23 mouse cellular contexts compared by ENCODE assay signal in the genomic region with DNA sequence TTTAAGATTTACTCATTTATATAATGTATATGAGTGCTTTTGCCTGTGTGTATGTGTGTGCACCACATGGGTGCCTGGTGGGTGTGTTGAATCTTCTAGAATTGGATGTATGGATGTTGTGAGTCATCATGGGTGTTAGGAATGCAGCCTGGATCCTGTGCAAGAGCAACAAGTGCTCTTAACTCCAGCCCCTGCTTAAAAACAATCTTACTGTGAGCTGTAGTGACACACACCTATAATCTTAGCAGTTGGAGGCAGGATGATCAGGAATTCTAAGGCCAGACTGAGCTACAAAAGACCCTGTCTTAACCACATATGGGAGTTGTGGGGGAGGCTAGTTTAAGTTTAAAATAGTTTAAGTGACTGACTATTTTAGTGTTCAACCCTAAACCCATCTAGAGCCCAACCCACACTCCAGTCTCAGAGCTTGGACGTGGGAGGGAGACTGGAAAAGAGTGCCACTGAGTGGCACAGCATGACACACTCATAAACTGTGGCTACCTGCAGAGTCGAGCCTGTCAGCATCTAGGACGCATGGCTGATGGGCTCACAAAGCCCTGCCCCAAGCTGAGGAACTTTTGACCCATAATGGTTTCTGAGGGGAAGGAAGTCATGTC. TPM values are rescaled to one million over a fixed set of nuclear protein-coding genes. Genes with fewer than 3 reads are reported as not detected.
DNase-seq lines count a peak whose midpoint lies in the region; TF ChIP-seq lines count a peak whose summit lies in the region.
"Had no signal": no experiment of that assay in that cellular context is flagged by ENCODE, and none has a peak within 500 bp of the region (broad histone marks: within the 10 kb centered on the region; RNA-seq: fewer than 3 reads in every experiment).

No protein-coding gene starts in this region.

- no peak overlapping the region for H3K4me3 ChIP-seq in embryonic fibroblast, embryonic 13.5 days (ENCODE audit: insufficient read depth, low read length)
- no peak overlapping the region for H3K4me3 ChIP-seq in thymus, adult 2 months (ENCODE audit: control insufficient read depth, insufficient read depth, low read length)
- H3K4me3 ChIP-seq: heart, adult 2 months; hindbrain, embryonic 12.5 days; limb, embryonic 13.5 days; liver, embryonic 13.5 days; midbrain, embryonic 15.5 days; myocyte; stomach, embryonic 15.5 days had no signal

- intact Hi-C loops in left cerebral cortex, postnatal 4 days (cut with DNase I), result no loop called here
- intact Hi-C loops in left cerebral cortex, postnatal 14 days (cut with DNase I), result no loop called here

- peaks cover 5% of the 10 kb centered on the region for H3K4me1 ChIP-seq in embryonic fibroblast, embryonic 13.5 days (ENCODE audit: control insufficient read depth, insufficient read depth, low read length)
- H3K4me1 ChIP-seq in thymus, adult 2 months (replicated peaks; ENCODE audit: control insufficient read depth, insufficient read depth, low read length), result no peaks in the 10 kb centered on the region
- H3K4me1 ChIP-seq: hindbrain, embryonic 12.5 days; limb, embryonic 13.5 days; liver, embryonic 13.5 days; midbrain, embryonic 15.5 days; stomach, embryonic 15.5 days had no signal

- peak; percentile 49 to 60 for DNase-seq in left cerebral cortex, adult 18-20 months (ENCODE audit: low spot score in 2 of 2)
- DNase-seq in left cerebral cortex, postnatal 4 days, result no peak
- peak; percentile 51 to 73 for DNase-seq in left cerebral cortex, postnatal 14 days (ENCODE audit: low spot score in 2 of 2)
- DNase-seq in right cerebral cortex, postnatal 25 days, result peak; percentile 43
- no peak for DNase-seq in kidney, postnatal 36 days
- DNase-seq in thymus, adult 2 months, result no peak
- no peak for DNase-seq in MN1 (ENCODE audit: low spot score)
- DNase-seq: adrenal gland, postnatal 14 days; cerebellum, adult 8-10 months; gastrocnemius, postnatal 36 days; heart, adult 2 months; kidney, adult 2 months; kidney, postnatal 10 days; layer of hippocampus, postnatal 36 days; liver, embryonic 13.5 days; lung, embryonic 14.5 days; lung, postnatal 4 days had no signal

- peak overlapping the region; percentile 0; the same call in 1 of the 2 replicates for H3K27ac ChIP-seq in embryonic fibroblast, embryonic 13.5 days (ENCODE audit: insufficient read depth, low read length)
- no peak overlapping the region for H3K27ac ChIP-seq in thymus, adult 2 months (ENCODE audit: control insufficient read depth, insufficient read depth, low read length)
- H3K27ac ChIP-seq: heart, adult 2 months; hindbrain, embryonic 12.5 days; limb, embryonic 13.5 days; liver, embryonic 13.5 days; midbrain, embryonic 15.5 days; stomach, embryonic 15.5 days had no signal

- peaks cover 23% of the 10 kb centered on the region for H3K36me3 ChIP-seq in thymus, adult 2 months (ENCODE audit: control insufficient read depth, insufficient read depth, low read length)

- TF ChIP-seq POLR2A in embryonic fibroblast, embryonic 13.5 days (IDR thresholded peaks at IDR 0.05; ENCODE audit: low read depth, low read length), result no peak
- no peak for TF ChIP-seq POLR2A in thymus, adult 2 months (IDR thresholded peaks at IDR 0.05; ENCODE audit: control insufficient read depth, extremely low read depth, insufficient read depth, low read length, poor library complexity)

- H3K27me3 ChIP-seq in thymus, adult 2 months (ENCODE audit: control insufficient read depth, insufficient read depth, low read length), result no peaks in the 10 kb centered on the region
- H3K27me3 ChIP-seq: hindbrain, embryonic 12.5 days; limb, embryonic 13.5 days; liver, embryonic 13.5 days; midbrain, embryonic 15.5 days; stomach, embryonic 15.5 days had no signal

- no peak for TF ChIP-seq CTCF in embryonic fibroblast, embryonic 13.5 days (IDR thresholded peaks at IDR 0.05; ENCODE audit: borderline replicate concordance, insufficient read depth, low read length)
- no peak for TF ChIP-seq CTCF in thymus, adult 2 months (IDR thresholded peaks at IDR 0.05; ENCODE audit: borderline replicate concordance, control insufficient read depth, extremely low read depth, insufficient read depth, low read length, poor library complexity)

- WGBS in thymus, adult 2 months, result 91% methylated on average over 3 of the region's 3 CpGs

RNA-seq across cellular contexts. Expression of a gene that starts 35.5 kb away (rescaled TPM):
- 100 to 1,000 TPM; 430 TPM for total RNA-seq in left cerebral cortex, adult 18-20 months (2021)
- 100 to 1,000 TPM; 362 to 387 TPM for total RNA-seq in left cerebral cortex, postnatal 4 days (2021)
- 413 and 531 TPM in 2 replicates for polyA plus RNA-seq in embryonic fibroblast, embryonic 13.5 days (2011; ENCODE audit: insufficient read length, low read depth, missing spikeins)
- 100 to 1,000 TPM; 371 to 381 TPM for total RNA-seq in left cerebral cortex, postnatal 14 days (2021)
- polyA plus RNA-seq in thymus, adult 2 months (2012; rRNA removed), result 24.5 and 26.4 TPM in 2 replicates

Comparison
In these comparisons a context has a peak if more than half of its experiments do, and no peak if none do; other contexts are left out.
1. DNase-seq: peak in left cerebral cortex, adult 18-20 months (2 of 2), left cerebral cortex, postnatal 14 days (2 of 2) and right cerebral cortex, postnatal 25 days (single experiment); none in left cerebral cortex, postnatal 4 days (single experiment), kidney, postnatal 36 days (0 of 2), thymus, adult 2 months (single experiment) and MN1 (single experiment).